Mouse (Mus musculus) CD4-positive, CD25-positive, alpha-beta regulatory T cell (primary cell): ENCODE measurements around the gene Eid3. TPM values are rescaled to one million over a fixed set of nuclear protein-coding genes. Genes with fewer than 3 reads are reported as not detected.

ENCODE experiments used
- polyA plus RNA-seq: library from polyadenylated mRNA; unstranded; fragments of 100-300 nt; shearing (Covaris generic); gene quantifications from one replicate; pipeline ENCODE4 v1.2.1, GENCODE M21; 2017

The Eid3 gene
- 0.23 TPM for polyA plus RNA-seq

DNA sequence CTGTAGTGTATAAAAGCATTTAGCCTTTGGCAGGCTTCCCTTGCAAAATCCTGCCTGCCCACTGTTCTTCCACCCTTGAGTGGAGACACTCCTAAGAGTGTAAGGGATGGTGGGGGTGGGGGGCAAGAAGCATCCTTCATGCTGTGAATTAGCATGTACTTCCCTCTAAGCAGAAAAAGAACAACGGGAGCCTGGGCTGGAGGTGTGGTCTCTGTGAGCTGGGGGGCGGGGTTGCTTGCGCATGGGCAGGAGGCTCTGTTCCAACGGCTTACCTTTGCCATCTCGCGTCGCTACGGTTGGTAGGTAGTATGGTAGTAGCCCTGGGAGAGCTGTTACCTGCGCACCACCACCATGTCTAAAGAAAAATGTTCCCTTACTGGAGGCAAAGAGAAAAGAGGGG lies at the start of gene Eid3:
Gene Eid3 (plus strand): TSS at position 271 of the 400 bp plus-strand sequence.

DNA sequence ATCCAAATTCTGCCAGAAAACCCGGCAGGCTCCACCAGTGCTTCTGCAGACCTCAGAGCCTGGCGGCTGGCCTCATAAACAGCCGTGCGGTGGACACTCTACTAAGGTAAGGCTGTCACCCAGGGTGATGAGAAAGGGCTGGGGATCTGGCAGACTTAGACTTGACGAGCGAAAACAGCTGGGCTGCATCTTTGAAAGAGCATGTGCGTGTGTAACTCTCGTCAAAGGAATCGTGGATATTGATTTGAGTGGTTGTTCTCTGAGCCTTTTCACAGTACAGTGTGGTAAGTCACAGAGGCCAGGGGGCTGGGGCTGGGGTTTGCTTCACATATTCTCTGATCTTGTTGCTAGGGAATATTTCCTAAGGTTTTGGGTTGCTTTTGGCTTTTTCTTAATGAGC lies 32.5 kb upstream of the Eid3 start, which contains the start of gene Txnrd1:
Gene Txnrd1 (plus strand): TSS at position 26 of the 400 bp plus-strand sequence.

Other genes starting within 250 kb of the Eid3 start
- 45.6 TPM for gene 1190007I07Rik, start 243.4 kb upstream of the Eid3 start, polyA plus RNA-seq
- 54.2 TPM for gene Tdg, start 236.8 kb upstream of the Eid3 start, polyA plus RNA-seq
- 1.4 TPM for gene Glt8d2, start 176.0 kb upstream of the Eid3 start, polyA plus RNA-seq
- gene Hcfc2, start 170.5 kb upstream of the Eid3 start, polyA plus RNA-seq, result 34.9 TPM
- 84.2 TPM for gene Nfyb, start 102.5 kb upstream of the Eid3 start, polyA plus RNA-seq
- 67.6 TPM for gene Txnrd1, start 32.7 kb upstream of the Eid3 start, polyA plus RNA-seq
- 0.25 TPM for gene Chst11, start 118.9 kb downstream of the Eid3 start, polyA plus RNA-seq